8 mouse cellular contexts compared by ENCODE assay signal in the genomic region with DNA sequence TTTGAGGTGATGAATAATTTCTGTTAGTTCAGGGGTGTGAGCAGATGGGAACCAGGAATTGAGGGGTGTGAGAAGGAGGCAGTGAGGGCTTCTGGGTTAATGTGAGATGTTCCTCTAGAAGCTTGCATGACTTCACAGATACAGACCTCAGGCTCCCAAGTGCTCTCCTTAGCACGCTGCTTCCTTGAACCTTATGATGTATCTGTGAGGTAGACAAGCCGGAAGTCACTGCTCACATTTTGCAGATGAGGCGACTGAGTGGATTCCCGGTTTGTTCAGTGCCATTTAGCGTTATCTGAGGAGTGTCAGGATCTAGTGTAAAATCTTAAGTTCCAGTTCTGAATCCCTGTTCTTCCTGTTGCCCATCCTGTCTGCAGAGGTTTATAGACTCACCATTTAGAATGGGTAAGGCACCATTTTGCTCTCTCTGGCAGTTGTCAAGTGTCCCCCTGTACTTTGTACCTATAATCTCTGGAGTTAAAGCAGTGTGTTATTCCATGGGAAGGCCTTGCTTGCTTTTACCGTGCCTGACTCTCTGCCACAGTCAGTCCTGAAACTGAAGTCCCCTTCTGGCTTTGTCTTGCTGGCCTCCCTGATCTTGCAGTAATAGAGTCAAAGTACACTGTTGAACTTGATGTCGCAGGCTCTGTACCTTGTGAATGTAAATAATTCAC. TPM values are rescaled to one million over a fixed set of nuclear protein-coding genes. Genes with fewer than 3 reads are reported as not detected.
DNase-seq lines count a peak whose midpoint lies in the region; ATAC-seq and TF ChIP-seq lines count a peak whose summit lies in the region.

No protein-coding gene starts in this region.

- TF ChIP-seq CTCF in midbrain, postnatal 0 days (IDR thresholded peaks at IDR 0.05): no peak

- H3K27me3 ChIP-seq in heart, embryonic 16.5 days (ENCODE audit: control insufficient read depth, insufficient read depth, low read length): no peaks in the 10 kb centered on the region
- H3K27me3 ChIP-seq in embryonic facial prominence, embryonic 10.5 days (replicated peaks; ENCODE audit: low read depth, poor library complexity, severe bottlenecking): 0 out of 2 replicates have a peak, but pooled peaks cover 4% of the 10 kb centered on the region
- H3K27me3 ChIP-seq in intestine, embryonic 14.5 days (replicated peaks; ENCODE audit: control insufficient read depth, insufficient read depth, low read length): no peaks in the 10 kb centered on the region
- no peaks in the 10 kb centered on the region for H3K27me3 ChIP-seq in midbrain, postnatal 0 days (ENCODE audit: insufficient read depth, low read length)

- peaks cover 22% of the 10 kb centered on the region for H3K4me1 ChIP-seq in heart, embryonic 16.5 days (ENCODE audit: control insufficient read depth, insufficient read depth, low read length)
- peaks cover 50% of the 10 kb centered on the region for H3K4me1 ChIP-seq in embryonic facial prominence, embryonic 10.5 days
- peaks cover 25% of the 10 kb centered on the region for H3K4me1 ChIP-seq in intestine, embryonic 14.5 days (replicated peaks; ENCODE audit: control insufficient read depth, insufficient read depth, low read length)
- H3K4me1 ChIP-seq in midbrain, postnatal 0 days (ENCODE audit: insufficient read depth, low read length): peaks cover 14% of the 10 kb centered on the region

- no peak for ATAC-seq in heart, embryonic 16.5 days (replicated peaks; ENCODE audit: extremely low read depth, insufficient read depth, low FRiP score)
- ATAC-seq in intestine, embryonic 14.5 days (replicated peaks; ENCODE audit: low FRiP score, low TSS enrichment, low read depth): no peak
- no peak for ATAC-seq in midbrain, postnatal 0 days (ENCODE audit: low FRiP score)
- ATAC-seq in erythroid progenitor cell, adult 5-6 weeks (replicated peaks; ENCODE audit: low FRiP score, poor library complexity, severe bottlenecking): no peak

- H3K9ac ChIP-seq in heart, embryonic 16.5 days (ENCODE audit: low read length): peak overlapping the region; percentile 6; the same call in 1 of the 2 replicates
- peak overlapping the region; percentile 5; the same call in 1 of the 2 replicates for H3K9ac ChIP-seq in intestine, embryonic 14.5 days (ENCODE audit: low read length)
- peak overlapping the region; percentile 44 for H3K9ac ChIP-seq in midbrain, postnatal 0 days (replicated peaks; ENCODE audit: low read length, poor library complexity, severe bottlenecking)

- no peak for DNase-seq in heart, postnatal 10 days
- DNase-seq in embryonic facial prominence, embryonic 10.5 days (ENCODE audit: low spot score): no peak
- DNase-seq in intestine, embryonic 14.5 days (ENCODE audit: low spot score): peak; percentile 59
- no peak for DNase-seq in midbrain, postnatal 0 days (ENCODE audit: low spot score)
- no peak for DNase-seq in right cerebral cortex, adult 2 months (ENCODE audit: low spot score in 2 of 2)
- no peak for DNase-seq in layer of hippocampus, adult 11-12 months (ENCODE audit: low spot score)

- peak overlapping the region; percentile 30 for H3K4me3 ChIP-seq in heart, embryonic 16.5 days (ENCODE audit: low read length)
- peak overlapping the region; percentile 86 for H3K4me3 ChIP-seq in embryonic facial prominence, embryonic 10.5 days
- peak overlapping the region; percentile 67 for H3K4me3 ChIP-seq in intestine, embryonic 14.5 days (ENCODE audit: low read depth, low read length)
- H3K4me3 ChIP-seq in midbrain, postnatal 0 days (ENCODE audit: low read depth, low read length): peak overlapping the region; percentile 86

- H3K4me2 ChIP-seq in heart, embryonic 16.5 days (ENCODE audit: low read depth, low read length): peak overlapping the region; percentile 80
- H3K4me2 ChIP-seq in intestine, embryonic 14.5 days (ENCODE audit: low read length): peak overlapping the region; percentile 93
- H3K4me2 ChIP-seq in midbrain, postnatal 0 days (ENCODE audit: low read depth, low read length, poor library complexity, severe bottlenecking): peak overlapping the region; percentile 95

- 43% methylated on average over 7 of the region's 7 CpGs for WGBS in heart, embryonic 16.5 days
- 77% methylated on average over 7 of the region's 7 CpGs for whole genome bisulfite sequencing in embryonic facial prominence, embryonic 10.5 days
- WGBS in intestine, embryonic 14.5 days: 39% methylated on average over 7 of the region's 7 CpGs
- WGBS in midbrain, postnatal 0 days: 42% methylated on average over 7 of the region's 7 CpGs

- no peak overlapping the region for H3K27ac ChIP-seq in heart, embryonic 16.5 days (ENCODE audit: low read length)
- no peak overlapping the region for H3K27ac ChIP-seq in embryonic facial prominence, embryonic 10.5 days (replicated peaks)
- no peak overlapping the region for H3K27ac ChIP-seq in intestine, embryonic 14.5 days (ENCODE audit: low read depth)
- 0 out of 2 replicates have a peak overlapping the region, but pooled peaks have one; percentile 6 for H3K27ac ChIP-seq in midbrain, postnatal 0 days (ENCODE audit: low read depth, low read length)

- intact Hi-C loops in heart, postnatal 10 days (cut with DNase I): no loop called here

- no peaks in the 10 kb centered on the region; the same call in 1 of the 2 replicates for H3K36me3 ChIP-seq in heart, embryonic 16.5 days (ENCODE audit: control insufficient read depth, insufficient read depth)
- peaks cover 11% of the 10 kb centered on the region; the same call in 1 of the 2 replicates for H3K36me3 ChIP-seq in embryonic facial prominence, embryonic 10.5 days (replicated peaks)
- H3K36me3 ChIP-seq in intestine, embryonic 14.5 days (ENCODE audit: control insufficient read depth, insufficient read depth, low read length): no peaks in the 10 kb centered on the region
- H3K36me3 ChIP-seq in midbrain, postnatal 0 days (ENCODE audit: insufficient read depth, low read length): no peaks in the 10 kb centered on the region

- H3K9me3 ChIP-seq in heart, embryonic 16.5 days (replicated peaks; ENCODE audit: control insufficient read depth, low read length): no peaks in the 10 kb centered on the region
- no peaks in the 10 kb centered on the region for H3K9me3 ChIP-seq in embryonic facial prominence, embryonic 10.5 days
- no peaks in the 10 kb centered on the region for H3K9me3 ChIP-seq in intestine, embryonic 14.5 days (ENCODE audit: control insufficient read depth, low read length)
- no peaks in the 10 kb centered on the region for H3K9me3 ChIP-seq in midbrain, postnatal 0 days (ENCODE audit: low read length)

RNA-seq across cellular contexts. Expression of gene Arhgef11, which starts 3.0 kb away (rescaled TPM):
- polyA plus RNA-seq in heart, embryonic 16.5 days (2015; fragmentation: Nextera tagmentation; extraction: Ambion mirVana): 7.6 and 10.0 TPM in 2 replicates
- 10 to 100 TPM; 23.0 to 23.1 TPM for total RNA-seq in heart, postnatal 10 days (2021)
- 16.0 and 16.9 TPM in 2 replicates for polyA plus RNA-seq in embryonic facial prominence, embryonic 10.5 days (2016; fragmentation: Nextera tagmentation; extraction: Ambion mirVana)
- polyA plus RNA-seq in intestine, embryonic 14.5 days (2014; fragmentation: Nextera tagmentation; extraction: Ambion mirVana): 17.6 and 18.9 TPM in 2 replicates
- total RNA-seq in midbrain, postnatal 0 days (2014; rRNA removed): 60.1 and 67.5 TPM in 2 replicates
- polyA plus RNA-seq in midbrain, postnatal 0 days (2015; fragmentation: Nextera tagmentation; extraction: Ambion mirVana): 15.0 and 16.4 TPM in 2 replicates
- total RNA-seq in erythroid progenitor cell, adult 5-6 weeks (2015; ENCODE audit: low replicate concordance): 2.5 and 4.0 TPM in 2 replicates
- 1.0 and 1.6 TPM in 2 replicates for total RNA-seq in erythroid progenitor cell, adult 5-6 weeks (2017; ENCODE audit: low replicate concordance)

Comparison
In these comparisons a context has a peak if more than half of its experiments do, and no peak if none do; other contexts are left out.
1. H3K4me3 ChIP-seq: peak in every context shown above with its lines; median percentile 86 in embryonic facial prominence, embryonic 10.5 days; 86 in midbrain, postnatal 0 days; 67 in intestine, embryonic 14.5 days; 30 in heart, embryonic 16.5 days.